Mouse (Mus musculus): ENCODE data around the gene Sectm1a. TPM values are rescaled to one million over a fixed set of nuclear protein-coding genes. Genes with fewer than 3 reads are reported as not detected.

Gene Sectm1a
- polyA plus RNA-seq, 1 experiment from 2014 or later = not detected

DNA sequence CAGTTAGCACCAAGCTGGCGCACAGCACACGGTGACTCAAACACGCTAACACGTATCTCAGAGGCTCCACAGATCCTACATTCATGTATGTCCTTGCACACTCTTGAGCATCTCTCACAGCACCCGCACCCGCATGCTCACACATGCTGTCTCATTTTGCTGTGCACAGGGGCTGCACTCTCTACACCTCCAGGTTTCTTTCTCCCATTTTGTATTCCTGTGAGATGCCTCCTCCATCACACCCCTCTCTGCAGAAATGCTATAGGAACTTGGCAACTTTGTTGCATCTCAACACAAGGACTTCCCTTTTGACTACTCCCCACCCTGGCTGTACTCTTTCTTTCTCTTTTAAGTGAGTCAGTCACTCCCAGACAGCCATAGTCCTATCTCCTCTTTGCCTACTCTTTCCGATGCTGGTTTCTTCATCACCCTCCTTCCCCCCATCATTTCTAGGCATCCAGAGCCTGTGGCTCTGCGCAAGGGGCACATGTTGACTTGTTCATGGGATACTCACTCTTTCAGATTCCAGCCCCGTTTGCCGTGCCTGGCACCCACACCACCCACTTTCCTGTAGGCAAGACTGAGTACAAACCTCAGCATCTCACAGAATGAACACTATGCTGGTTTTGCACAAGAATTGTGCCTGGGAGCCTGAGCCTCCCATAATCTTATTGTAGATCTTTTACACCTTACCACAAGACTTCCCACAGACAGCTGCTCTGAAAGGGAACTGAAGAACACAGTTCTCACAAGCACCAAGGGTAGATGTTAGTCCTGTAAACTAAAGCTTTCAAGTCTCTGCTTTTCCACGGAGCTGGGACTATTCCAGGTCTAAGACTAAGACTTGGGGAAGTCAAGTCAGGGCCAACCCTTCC lies 42.4 kb downstream of the Sectm1a start:
- Histone ChIP-seq H3K9me3 (replicated peaks) (no peaks in the 10 kb centered on the region), H3K4me1 (no peaks in the 10 kb centered on the region), H3K27ac (replicated peaks) (no peak overlapping the region), H3K36me3 (no peaks in the 10 kb centered on the region), H3K27me3 (ENCODE audit: low read depth, poor library complexity, severe bottlenecking) (no peaks in the 10 kb centered on the region), H3K4me3 (no peak overlapping the region)
- no peak for DNase-seq (ENCODE audit: low spot score)
- WGBS = 91% methylated on average over 11 of the region's 11 CpGs

- H3K27me3 ChIP-seq (ENCODE audit: low read depth, poor library complexity, severe bottlenecking) = no peaks in the 10 kb centered on the region
- H3K36me3 ChIP-seq = no peaks in the 10 kb centered on the region
- no peak overlapping the region for H3K4me3 ChIP-seq
- no peak overlapping the region for H3K27ac ChIP-seq (replicated peaks)
- WGBS = 91% methylated on average over 5 of the region's 5 CpGs
- H3K4me1 ChIP-seq = no peaks in the 10 kb centered on the region
- H3K9me3 ChIP-seq (replicated peaks) = no peaks in the 10 kb centered on the region
- DNase-seq (ENCODE audit: low spot score) = no peak
Observed at GRCm38 (mm10) chr11:121033118-121033517, 47.9 kb downstream of the Sectm1a start.

GRCm38 (mm10) chr11:121027259-121027658 lies 53.8 kb downstream of the Sectm1a start:
- no peaks in the 10 kb centered on the region for H3K27me3 ChIP-seq (ENCODE audit: low read depth, poor library complexity, severe bottlenecking)
- no peak for DNase-seq (ENCODE audit: low spot score)
- no peak overlapping the region for H3K27ac ChIP-seq (replicated peaks)
- WGBS = 85% methylated on average over 7 of the region's 7 CpGs
- H3K36me3 ChIP-seq = no peaks in the 10 kb centered on the region
- H3K4me3 ChIP-seq = no peak overlapping the region
- H3K9me3 ChIP-seq (replicated peaks) = no peaks in the 10 kb centered on the region
- no peaks in the 10 kb centered on the region for H3K4me1 ChIP-seq

GRCm38 (mm10) chr11:121024163-121024562 lies 56.9 kb downstream of the Sectm1a start:
- no peak overlapping the region for H3K27ac ChIP-seq (replicated peaks)
- H3K9me3 ChIP-seq (replicated peaks) = no peaks in the 10 kb centered on the region
- no peaks in the 10 kb centered on the region for H3K27me3 ChIP-seq (ENCODE audit: low read depth, poor library complexity, severe bottlenecking)
- no peak for DNase-seq (ENCODE audit: low spot score)
- H3K4me1 ChIP-seq = no peaks in the 10 kb centered on the region
- no peak overlapping the region for H3K4me3 ChIP-seq
- WGBS = 77% methylated on average over 6 of the region's 6 CpGs
- H3K36me3 ChIP-seq = no peaks in the 10 kb centered on the region

DNA sequence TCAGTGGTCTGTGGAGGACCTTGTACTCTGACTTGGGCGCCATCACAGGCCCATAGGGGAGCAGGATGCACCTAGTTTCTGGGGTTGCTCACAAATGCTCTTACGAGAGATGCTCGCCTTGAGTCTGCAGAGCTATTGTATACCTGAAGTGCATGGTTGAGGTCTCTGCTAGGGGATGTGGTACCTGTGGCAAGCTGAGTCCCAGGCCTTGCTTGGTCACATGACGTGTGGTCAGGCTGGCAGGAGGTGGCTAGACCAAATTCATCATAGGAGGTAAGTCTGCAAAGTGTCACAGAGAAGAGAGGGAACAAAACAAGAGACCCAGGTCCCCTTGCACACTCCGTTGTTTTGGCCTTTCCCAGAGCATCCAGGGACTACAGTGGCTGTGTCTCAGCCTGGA lies 61.5 kb downstream of the Sectm1a start:
- no peaks in the 10 kb centered on the region for H3K27me3 ChIP-seq (ENCODE audit: low read depth, poor library complexity, severe bottlenecking)
- 85% methylated on average over 5 of the region's 5 CpGs for WGBS

DNA sequence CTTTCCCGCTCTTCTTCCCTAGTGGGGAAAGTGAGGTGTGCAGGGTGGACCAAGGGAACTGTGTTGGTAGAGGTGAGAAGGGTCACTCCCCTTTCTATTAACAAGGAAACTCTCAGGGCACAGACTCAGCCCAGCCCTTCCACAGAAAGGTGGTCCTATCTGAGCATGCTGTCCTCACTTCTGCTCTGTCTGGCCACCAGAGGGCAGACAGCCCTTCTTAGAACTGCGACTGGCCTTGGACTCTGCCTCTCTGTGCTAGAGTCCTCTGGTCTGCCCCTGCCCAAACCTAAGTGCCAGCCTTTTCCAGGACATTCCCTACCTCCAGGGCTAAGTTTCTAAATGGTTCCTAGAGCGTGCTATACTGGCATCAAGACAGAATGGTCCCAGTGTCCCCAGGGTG lies 63.3 kb downstream of the Sectm1a start:
- 36% methylated on average over 3 of the region's 3 CpGs for WGBS
- no peak overlapping the region for H3K4me3 ChIP-seq
- no peaks in the 10 kb centered on the region for H3K27me3 ChIP-seq (ENCODE audit: low read depth, poor library complexity, severe bottlenecking)
- peak; percentile 65 for DNase-seq (ENCODE audit: low spot score)
- no peaks in the 10 kb centered on the region for H3K36me3 ChIP-seq
- H3K27ac ChIP-seq (replicated peaks) = no peak overlapping the region
- no peaks in the 10 kb centered on the region for H3K9me3 ChIP-seq (replicated peaks)
- no peaks in the 10 kb centered on the region for H3K4me1 ChIP-seq

More for the DNA sequence above, 61.5 kb downstream of the Sectm1a start:
- Histone ChIP-seq H3K36me3 (no peaks in the 10 kb centered on the region), H3K27ac (replicated peaks) (no peak overlapping the region), H3K4me3 (no peak overlapping the region), H3K4me1 (no peaks in the 10 kb centered on the region), H3K9me3 (replicated peaks) (no peaks in the 10 kb centered on the region)
- DNase-seq (ENCODE audit: low spot score) = no peak

Other genes with a start within 250 kb of the Sectm1a start
- gene Ccdc57, start 148.3 kb downstream of the Sectm1a start, polyA plus RNA-seq (2016; fragmentation: Nextera tagmentation; extraction: Ambion mirVana) = 5.9 and 6.2 TPM in 2 replicates
- gene Slc16a3, start 132.7 kb downstream of the Sectm1a start, polyA plus RNA-seq (2016; fragmentation: Nextera tagmentation; extraction: Ambion mirVana) = 120 and 215 TPM in 2 replicates
- gene Csnk1d, start 89.9 kb downstream of the Sectm1a start, polyA plus RNA-seq (2016; fragmentation: Nextera tagmentation; extraction: Ambion mirVana) = 120 and 136 TPM in 2 replicates
- not detected in 2 replicates for gene Cd7, start 41.8 kb downstream of the Sectm1a start, polyA plus RNA-seq (2016; fragmentation: Nextera tagmentation; extraction: Ambion mirVana)
- gene Sectm1b, start 17.7 kb downstream of the Sectm1a start, polyA plus RNA-seq (2016; fragmentation: Nextera tagmentation; extraction: Ambion mirVana) = not detected in 2 replicates
- gene Tex19.2, start 37.5 kb upstream of the Sectm1a start, polyA plus RNA-seq (2016; fragmentation: Nextera tagmentation; extraction: Ambion mirVana) = not detected in 2 replicates
- gene Tex19.1, start 64.9 kb upstream of the Sectm1a start, polyA plus RNA-seq (2016; fragmentation: Nextera tagmentation; extraction: Ambion mirVana) = 0.06 TPM in 1 of 2 replicates, not detected in the other
- 0.06 TPM in 1 of 2 replicates, not detected in the other for gene Uts2r, start 79.1 kb upstream of the Sectm1a start, polyA plus RNA-seq (2016; fragmentation: Nextera tagmentation; extraction: Ambion mirVana)
- gene Hexdc, start 123.2 kb upstream of the Sectm1a start, polyA plus RNA-seq (2016; fragmentation: Nextera tagmentation; extraction: Ambion mirVana) = 5.1 and 6.6 TPM in 2 replicates
- gene Ogfod3, start 123.5 kb upstream of the Sectm1a start, polyA plus RNA-seq (2016; fragmentation: Nextera tagmentation; extraction: Ambion mirVana) = 23.8 and 25.9 TPM in 2 replicates
- 35.2 and 39.0 TPM in 2 replicates for gene Cybc1, start 148.1 kb upstream of the Sectm1a start, polyA plus RNA-seq (2016; fragmentation: Nextera tagmentation; extraction: Ambion mirVana)
- gene Narf, start 156.0 kb upstream of the Sectm1a start, polyA plus RNA-seq (2016; fragmentation: Nextera tagmentation; extraction: Ambion mirVana) = 59.3 and 71.0 TPM in 2 replicates
- gene Foxk2, start 178.8 kb upstream of the Sectm1a start, polyA plus RNA-seq (2016; fragmentation: Nextera tagmentation; extraction: Ambion mirVana) = 8.8 TPM in 2 replicates

All from midbrain, embryonic 10.5 days (tissue).